In genomic region chr16:94148139-94148538, GRCm38 (mm10) we compare ENCODE assay signal across 9 mouse cellular contexts.
DNase-seq lines count a peak whose midpoint lies in the region; ATAC-seq and TF ChIP-seq lines count a peak whose summit lies in the region.
"Had no signal": no experiment of that assay in that cellular context is flagged by ENCODE, and none has a peak within 500 bp of the region (broad histone marks: within the 10 kb centered on the region; RNA-seq: fewer than 3 reads in every experiment).

No protein-coding gene starts in this region.

- peaks cover 83% of the 10 kb centered on the region for H3K27me3 ChIP-seq in forebrain, embryonic 10.5 days (ENCODE audit: poor library complexity, severe bottlenecking)
- H3K27me3 ChIP-seq in forebrain, postnatal 0 days (ENCODE audit: insufficient read depth, low read length), result no peaks in the 10 kb centered on the region
- no peaks in the 10 kb centered on the region for H3K27me3 ChIP-seq in stomach, embryonic 14.5 days (ENCODE audit: control insufficient read depth, insufficient read depth, low read length)
- no peaks in the 10 kb centered on the region for H3K27me3 ChIP-seq in stomach, postnatal 0 days (ENCODE audit: control insufficient read depth, insufficient read depth, low read length)
- peaks cover 52% of the 10 kb centered on the region for H3K27me3 ChIP-seq in limb, embryonic 10.5 days (ENCODE audit: low read depth, poor library complexity, severe bottlenecking)

- ATAC-seq in forebrain, postnatal 0 days, result no peak
- peak; percentile 10; the same call in 1 of the 2 replicates for ATAC-seq in stomach, embryonic 14.5 days (ENCODE audit: insufficient number of reproducible peaks, insufficient read depth, low FRiP score, low read depth)
- no peak for ATAC-seq in stomach, postnatal 0 days (ENCODE audit: low FRiP score, low TSS enrichment)
- ATAC-seq in erythroid progenitor cell, adult 5-6 weeks (replicated peaks; ENCODE audit: low FRiP score, poor library complexity, severe bottlenecking), result no peak

- no peak overlapping the region for H3K9ac ChIP-seq in forebrain, postnatal 0 days
- no peak overlapping the region for H3K9ac ChIP-seq in stomach, embryonic 14.5 days (replicated peaks; ENCODE audit: low read depth, low read length)
- no peak overlapping the region for H3K9ac ChIP-seq in stomach, postnatal 0 days (ENCODE audit: low read length)

- peaks cover 55% of the 10 kb centered on the region for H3K4me1 ChIP-seq in forebrain, embryonic 10.5 days
- H3K4me1 ChIP-seq in forebrain, postnatal 0 days (ENCODE audit: insufficient read depth), result peaks cover 11% of the 10 kb centered on the region
- peaks cover 32% of the 10 kb centered on the region for H3K4me1 ChIP-seq in stomach, embryonic 14.5 days (ENCODE audit: control insufficient read depth, insufficient read depth, low read length)
- H3K4me1 ChIP-seq in stomach, postnatal 0 days (replicated peaks; ENCODE audit: control insufficient read depth, insufficient read depth), result no peaks in the 10 kb centered on the region; the same call in 1 of the 2 replicates
- H3K4me1 ChIP-seq in limb, embryonic 10.5 days, result peaks cover 66% of the 10 kb centered on the region

- peak overlapping the region; percentile 27; the same call in 1 of the 2 replicates for H3K4me3 ChIP-seq in forebrain, embryonic 10.5 days
- no peak overlapping the region for H3K4me3 ChIP-seq in forebrain, postnatal 0 days (ENCODE audit: low read depth, low read length)
- H3K4me3 ChIP-seq in stomach, embryonic 14.5 days (ENCODE audit: low read depth, low read length), result no peak overlapping the region
- no peak overlapping the region for H3K4me3 ChIP-seq in stomach, postnatal 0 days (ENCODE audit: low read depth, low read length)
- no peak overlapping the region for H3K4me3 ChIP-seq in limb, embryonic 10.5 days
- H3K4me3 ChIP-seq: left cerebral cortex, adult 2 months had no signal

- H3K9me3 ChIP-seq in forebrain, embryonic 10.5 days, result no peaks in the 10 kb centered on the region
- no peaks in the 10 kb centered on the region for H3K9me3 ChIP-seq in forebrain, postnatal 0 days (ENCODE audit: low read length)
- no peaks in the 10 kb centered on the region for H3K9me3 ChIP-seq in stomach, embryonic 14.5 days (ENCODE audit: control insufficient read depth, low read depth, low read length)
- no peaks in the 10 kb centered on the region for H3K9me3 ChIP-seq in stomach, postnatal 0 days (ENCODE audit: control insufficient read depth, low read length)
- H3K9me3 ChIP-seq in limb, embryonic 10.5 days (replicated peaks), result no peaks in the 10 kb centered on the region

- peak overlapping the region; percentile 68 for H3K27ac ChIP-seq in forebrain, embryonic 10.5 days
- H3K27ac ChIP-seq in forebrain, postnatal 0 days (ENCODE audit: low read depth, low read length), result no peak overlapping the region
- no peak overlapping the region for H3K27ac ChIP-seq in stomach, embryonic 14.5 days (ENCODE audit: low read length)
- no peak overlapping the region for H3K27ac ChIP-seq in stomach, postnatal 0 days (replicated peaks)
- H3K27ac ChIP-seq in limb, embryonic 10.5 days, result peak overlapping the region; percentile 59
- H3K27ac ChIP-seq: left cerebral cortex, adult 2 months had no signal

- no peaks in the 10 kb centered on the region for H3K36me3 ChIP-seq in forebrain, embryonic 10.5 days (replicated peaks)
- H3K36me3 ChIP-seq in forebrain, postnatal 0 days (ENCODE audit: insufficient read depth), result no peaks in the 10 kb centered on the region
- no peaks in the 10 kb centered on the region for H3K36me3 ChIP-seq in stomach, embryonic 14.5 days (ENCODE audit: control insufficient read depth, insufficient read depth, low read length)
- no peaks in the 10 kb centered on the region for H3K36me3 ChIP-seq in stomach, postnatal 0 days (ENCODE audit: control insufficient read depth, insufficient read depth, low read length)
- H3K36me3 ChIP-seq in limb, embryonic 10.5 days, result no peaks in the 10 kb centered on the region

- no peak overlapping the region for H3K4me2 ChIP-seq in forebrain, postnatal 0 days (ENCODE audit: low read depth)
- no peak overlapping the region for H3K4me2 ChIP-seq in stomach, embryonic 14.5 days (replicated peaks; ENCODE audit: low read depth, low read length)
- no peak overlapping the region for H3K4me2 ChIP-seq in stomach, postnatal 0 days (replicated peaks; ENCODE audit: low read depth)

- no peak for TF ChIP-seq CTCF in forebrain, postnatal 0 days (IDR thresholded peaks at IDR 0.05; ENCODE audit: low read depth)
- no peak for TF ChIP-seq CTCF in stomach, postnatal 0 days (IDR thresholded peaks at IDR 0.05; ENCODE audit: low read depth)

- 15% methylated on average over 11 of the region's 11 CpGs for WGBS in forebrain, embryonic 10.5 days
- WGBS in forebrain, postnatal 0 days, result 14% methylated on average over 11 of the region's 11 CpGs
- WGBS in stomach, embryonic 14.5 days, result 40% methylated on average over 11 of the region's 11 CpGs
- WGBS in stomach, postnatal 0 days, result 42% methylated on average over 11 of the region's 11 CpGs
- WGBS in limb, embryonic 10.5 days, result 58% methylated on average over 11 of the region's 11 CpGs

- TF ChIP-seq EP300 in stomach, postnatal 0 days (optimal IDR thresholded peaks at IDR 0.05), result no peak

- DNase-seq in forebrain, embryonic 10.5 days (ENCODE audit: extremely low spot score, low spot score), result no peak
- no peak for DNase-seq in forebrain, postnatal 0 days
- DNase-seq in stomach, postnatal 0 days (ENCODE audit: low spot score), result no peak
- DNase-seq in limb, embryonic 10.5 days (ENCODE audit: low spot score), result no peak
- no peak for DNase-seq in layer of hippocampus, adult 9-10 months (ENCODE audit: low spot score)
- DNase-seq in ovary, postnatal 10 days (ENCODE audit: low spot score), result no peak

Comparison
In these comparisons a context has a peak if more than half of its experiments do, and no peak if none do; other contexts are left out.
1. H3K27ac ChIP-seq: peak in forebrain, embryonic 10.5 days (single experiment) and limb, embryonic 10.5 days (single experiment); none in forebrain, postnatal 0 days (single experiment), stomach, embryonic 14.5 days (single experiment) and stomach, postnatal 0 days (single experiment).